ENCODE assay signal across 10 mouse cellular contexts in genomic region chr12:86973216-86973615, GRCm38 (mm10). TPM values are rescaled to one million over a fixed set of nuclear protein-coding genes. Genes with fewer than 3 reads are reported as not detected.
DNase-seq lines count a peak whose midpoint lies in the region; ATAC-seq and TF ChIP-seq lines count a peak whose summit lies in the region.
"Had no signal": no experiment of that assay in that cellular context is flagged by ENCODE, and none has a peak within 500 bp of the region (broad histone marks: within the 10 kb centered on the region; RNA-seq: fewer than 3 reads in every experiment).

No protein-coding gene starts in this region.

- no peak overlapping the region for H3K4me2 ChIP-seq in forebrain, embryonic 11.5 days (ENCODE audit: low read depth, low read length, severe bottlenecking)
- no peak overlapping the region for H3K4me2 ChIP-seq in neural tube, embryonic 14.5 days (ENCODE audit: low read depth, low read length)

- H3K27me3 ChIP-seq in forebrain, embryonic 11.5 days (ENCODE audit: control insufficient read depth, insufficient read depth, low read length): no peaks in the 10 kb centered on the region; the same call in 1 of the 2 replicates
- peaks cover 49% of the 10 kb centered on the region for H3K27me3 ChIP-seq in forebrain, embryonic 10.5 days (ENCODE audit: poor library complexity, severe bottlenecking)
- H3K27me3 ChIP-seq in cerebellum, adult 2 months (ENCODE audit: control insufficient read depth, insufficient read depth, low read length): no peaks in the 10 kb centered on the region
- H3K27me3 ChIP-seq in neural tube, embryonic 14.5 days (ENCODE audit: control insufficient read depth, insufficient read depth, low read length): no peaks in the 10 kb centered on the region

- no peak for TF ChIP-seq CTCF in cerebellum, adult 2 months (IDR thresholded peaks at IDR 0.05; ENCODE audit: borderline replicate concordance, insufficient read depth, low read depth, low read length)

- no peak overlapping the region for H3K9ac ChIP-seq in forebrain, embryonic 11.5 days (ENCODE audit: low read length)
- H3K9ac ChIP-seq in neural tube, embryonic 14.5 days (replicated peaks; ENCODE audit: low read depth, low read length): no peak overlapping the region

- no peak overlapping the region for H3K27ac ChIP-seq in forebrain, embryonic 11.5 days (ENCODE audit: low read depth, low read length)
- H3K27ac ChIP-seq in forebrain, embryonic 10.5 days: no peak overlapping the region
- peak overlapping the region; percentile 53 for H3K27ac ChIP-seq in cerebellum, adult 2 months (ENCODE audit: insufficient read depth, low read length)
- 0 out of 2 replicates have a peak overlapping the region, but pooled peaks have one; percentile 30 for H3K27ac ChIP-seq in neural tube, embryonic 14.5 days (ENCODE audit: low read depth, low read length)

- DNase-seq in forebrain, embryonic 11.5 days (ENCODE audit: low spot score): peak; percentile 70
- no peak for DNase-seq in forebrain, embryonic 10.5 days (ENCODE audit: extremely low spot score, low spot score)
- peak; percentile 76 for DNase-seq in 3134 (ENCODE audit: extremely low read depth, insufficient read length, low spot score)
- DNase-seq in cerebellum, adult 2 months: peak; percentile 96 to 98
- DNase-seq in heart, postnatal 10 days: peak; percentile 63 to 65
- DNase-seq in layer of hippocampus, postnatal 10 days (ENCODE audit: low spot score in 2 of 2): peak; percentile 51 to 69
- DNase-seq in B cell, adult 2 months: no peak

- 59% methylated on average over 7 of the region's 7 CpGs for WGBS in forebrain, embryonic 11.5 days
- WGBS in forebrain, embryonic 10.5 days: 76% methylated on average over 7 of the region's 7 CpGs
- WGBS in cerebellum, adult 2 months: under 1% methylated on average over 7 of the region's 7 CpGs
- 24% methylated on average over 7 of the region's 7 CpGs for WGBS in neural tube, embryonic 14.5 days

- peaks cover 14% of the 10 kb centered on the region for H3K4me1 ChIP-seq in forebrain, embryonic 11.5 days (replicated peaks; ENCODE audit: control insufficient read depth, insufficient read depth, low read length)
- peaks cover 40% of the 10 kb centered on the region for H3K4me1 ChIP-seq in forebrain, embryonic 10.5 days
- peaks cover 44% of the 10 kb centered on the region for H3K4me1 ChIP-seq in cerebellum, adult 2 months (ENCODE audit: control insufficient read depth, insufficient read depth, low read length)
- peaks cover 32% of the 10 kb centered on the region for H3K4me1 ChIP-seq in neural tube, embryonic 14.5 days (ENCODE audit: control insufficient read depth, insufficient read depth, low read length)

- ATAC-seq in forebrain, embryonic 11.5 days (replicated peaks; ENCODE audit: low FRiP score): no peak
- peak; percentile 16; the same call in 1 of the 2 replicates for ATAC-seq in neural tube, embryonic 14.5 days (ENCODE audit: low read depth)

- intact Hi-C loops in heart, postnatal 10 days (cut with DNase I): loop anchor here (5.0 kb wide), 1 partner anchor 251 kb away; no protein-coding TSS in a partner anchor

- H3K36me3 ChIP-seq in forebrain, embryonic 11.5 days (ENCODE audit: control insufficient read depth, insufficient read depth, low read length): no peaks in the 10 kb centered on the region
- no peaks in the 10 kb centered on the region for H3K36me3 ChIP-seq in forebrain, embryonic 10.5 days (replicated peaks)
- no peaks in the 10 kb centered on the region for H3K36me3 ChIP-seq in neural tube, embryonic 14.5 days (ENCODE audit: control insufficient read depth, insufficient read depth, low read length)

- TF ChIP-seq POLR2A in cerebellum, adult 2 months (IDR thresholded peaks at IDR 0.05; ENCODE audit: borderline replicate concordance, insufficient read depth, low read length): no peak

- no peaks in the 10 kb centered on the region for H3K9me3 ChIP-seq in forebrain, embryonic 11.5 days (ENCODE audit: control insufficient read depth, low read length)
- H3K9me3 ChIP-seq in forebrain, embryonic 10.5 days: no peaks in the 10 kb centered on the region
- no peaks in the 10 kb centered on the region for H3K9me3 ChIP-seq in neural tube, embryonic 14.5 days (ENCODE audit: control insufficient read depth, low read length)

- no peak overlapping the region for H3K4me3 ChIP-seq in forebrain, embryonic 11.5 days (ENCODE audit: low read depth, low read length)
- H3K4me3 ChIP-seq in forebrain, embryonic 10.5 days: no peak overlapping the region
- no peak overlapping the region for H3K4me3 ChIP-seq in cerebellum, adult 2 months (replicated peaks; ENCODE audit: insufficient read depth, low read depth, low read length)
- H3K4me3 ChIP-seq in neural tube, embryonic 14.5 days (ENCODE audit: low read depth, low read length): no peak overlapping the region

RNA-seq across cellular contexts. Expression of gene Zdhhc22, which starts 17.0 kb away (rescaled TPM):
- 0.15 and 0.17 TPM in 2 replicates for polyA plus RNA-seq in forebrain, embryonic 11.5 days (2014; fragmentation: Nextera tagmentation; extraction: Ambion mirVana)
- polyA plus RNA-seq in forebrain, embryonic 10.5 days (2016; fragmentation: Nextera tagmentation; extraction: Ambion mirVana): 0.07 TPM in 1 of 2 replicates, not detected in the other
- polyA plus RNA-seq in cerebellum, adult 2 months (2012; rRNA removed): 28.1 and 29.3 TPM in 2 replicates
- not detected for total RNA-seq in heart, postnatal 10 days (2021)
- total RNA-seq in layer of hippocampus, postnatal 10 days (2021): 10 to 100 TPM; 14.0 to 16.8 TPM
- polyA plus RNA-seq in neural tube, embryonic 14.5 days (2014; fragmentation: Nextera tagmentation; extraction: Ambion mirVana): 10.3 and 20.5 TPM in 2 replicates
- polyA plus RNA-seq: C2C12; testis, adult 2 months had no signal

RNA-seq across cellular contexts. Expression of gene Cipc, which starts 26.4 kb away (rescaled TPM):
- polyA plus RNA-seq in forebrain, embryonic 11.5 days (2014; fragmentation: Nextera tagmentation; extraction: Ambion mirVana): 46.5 and 48.7 TPM in 2 replicates
- 39.1 and 40.4 TPM in 2 replicates for polyA plus RNA-seq in forebrain, embryonic 10.5 days (2016; fragmentation: Nextera tagmentation; extraction: Ambion mirVana)
- polyA plus RNA-seq in cerebellum, adult 2 months (2012; rRNA removed): 122 and 127 TPM in 2 replicates
- total RNA-seq in heart, postnatal 10 days (2021): 10 to 100 TPM; 36.5 to 45.1 TPM
- total RNA-seq in layer of hippocampus, postnatal 10 days (2021): 10 to 100 TPM; 55.2 to 58.1 TPM
- polyA plus RNA-seq in neural tube, embryonic 14.5 days (2014; fragmentation: Nextera tagmentation; extraction: Ambion mirVana): 51.7 and 54.2 TPM in 2 replicates

RNA-seq across cellular contexts. Expression of gene Tmem63c, which starts 47.9 kb away (rescaled TPM):
- polyA plus RNA-seq in forebrain, embryonic 11.5 days (2014; fragmentation: Nextera tagmentation; extraction: Ambion mirVana): 0.25 and 0.32 TPM in 2 replicates
- polyA plus RNA-seq in forebrain, embryonic 10.5 days (2016; fragmentation: Nextera tagmentation; extraction: Ambion mirVana): 0.15 TPM in 1 of 2 replicates, not detected in the other
- polyA plus RNA-seq in cerebellum, adult 2 months (2012; rRNA removed): 55.9 and 71.0 TPM in 2 replicates
- total RNA-seq in heart, postnatal 10 days (2021): under 1 TPM; 0.17 to 0.25 TPM
- 10 to 100 TPM; 28.4 to 28.8 TPM for total RNA-seq in layer of hippocampus, postnatal 10 days (2021)
- 10.7 and 15.8 TPM in 2 replicates for polyA plus RNA-seq in neural tube, embryonic 14.5 days (2014; fragmentation: Nextera tagmentation; extraction: Ambion mirVana)
- polyA plus RNA-seq: C2C12 had no signal

Comparison
In these comparisons a context has a peak if more than half of its experiments do, and no peak if none do; other contexts are left out.
1. DNase-seq: peak in forebrain, embryonic 11.5 days (single experiment), 3134 (single experiment), cerebellum, adult 2 months (2 of 2), heart, postnatal 10 days (2 of 2) and layer of hippocampus, postnatal 10 days (2 of 2); none in forebrain, embryonic 10.5 days (single experiment) and B cell, adult 2 months (0 of 2).
2. H3K27ac ChIP-seq: peak in cerebellum, adult 2 months (single experiment) and neural tube, embryonic 14.5 days (single experiment); none in forebrain, embryonic 11.5 days (single experiment) and forebrain, embryonic 10.5 days (single experiment).